Mouse (Mus musculus) MEL (cell line): Measurements from ENCODE around the gene Krtap19-4. TPM values are rescaled to one million over a fixed set of nuclear protein-coding genes. Genes with fewer than 3 reads are reported as not detected.

ENCODE experiments used
- DNase-seq: peaks from one replicate; pipeline ENCODE4 v3.0.0; 2011; ENCODE audit warnings: low read depth, low spot score
- H3K27ac ChIP-seq: 2 replicates; pipeline ENCODE4 v1.5.1; 2012; ENCODE audit warnings: low read depth, mild to moderate bottlenecking, control low read depth, low read length, moderate library complexity; ENCODE audit not compliant: control insufficient read depth
- H3K27me3 ChIP-seq, 2 experiments: fragments of 150-350 bp in 1 of 2; sonication (generic) in 1 of 2; 2 replicates each; pipeline ENCODE4 v1.6.1; 2012; ENCODE audit warnings: low read length in 2 of 2, mild to moderate bottlenecking in 2 of 2, improper control_type of control experiment in 1 of 2, moderate library complexity in 1 of 2; ENCODE audit not compliant: insufficient read depth in 2 of 2, control insufficient read depth in 1 of 2
- H3K36me3 ChIP-seq, 2 experiments: 2 replicates each; pipeline ENCODE4 v1.6.1; 2012 to 2014; ENCODE audit warnings: low read length in 2 of 2, improper control_type of control experiment in 1 of 2, inconsistent platforms in 1 of 2, mild to moderate bottlenecking in 1 of 2; ENCODE audit not compliant: insufficient read depth in 2 of 2, control insufficient read depth in 1 of 2
- H3K4me1 ChIP-seq, 2 experiments: fragments of 150-350 bp in 1 of 2; sonication (generic) in 1 of 2; 2 replicates each; pipeline ENCODE4 v1.6.1; 2012; ENCODE audit warnings: low read length in 2 of 2, improper control_type of control experiment in 1 of 2, mild to moderate bottlenecking in 1 of 2; ENCODE audit not compliant: insufficient read depth in 2 of 2, control insufficient read depth in 1 of 2
- H3K4me3 ChIP-seq, 2 experiments: fragments of 150-350 bp in 1 of 2; sonication (generic) in 1 of 2; 2 replicates each; pipeline ENCODE4 v1.5.1; 2012; ENCODE audit warnings: low read depth in 2 of 2, low read length in 2 of 2, mild to moderate bottlenecking in 2 of 2, moderate library complexity in 2 of 2, control low read depth in 1 of 2, improper control_type of control experiment in 1 of 2; ENCODE audit not compliant: control insufficient read depth in 1 of 2, insufficient read depth in 1 of 2
- H3K79me2 ChIP-seq: 2 replicates; pipeline ENCODE4 v1.6.1; 2012; ENCODE audit warnings: mild to moderate bottlenecking, low read length, moderate library complexity; ENCODE audit not compliant: control insufficient read depth, poor library complexity, insufficient read depth
- H3K9ac ChIP-seq: 2 replicates; pipeline ENCODE4 v1.6.1; 2012; ENCODE audit warnings: low read depth, mild to moderate bottlenecking, control low read depth, low read length, moderate library complexity; ENCODE audit not compliant: control insufficient read depth, poor library complexity, severe bottlenecking
- H3K9me3 ChIP-seq: fragments of 150-350 bp; sonication (generic); replicated peaks from 2 replicates; pipeline ENCODE4 v1.6.1; 2012; ENCODE audit warnings: mild to moderate bottlenecking, low read length, improper control_type of control experiment, moderate library complexity; ENCODE audit not compliant: insufficient read depth
- CHD1 ChIP-seq: IDR thresholded peaks from 2 replicates; pipeline ENCODE4 v1.6.1; 2012; ENCODE audit warnings: low read depth, mild to moderate bottlenecking, inconsistent platforms, low read length, improper control_type of control experiment
- CTCF ChIP-seq, 3 experiments: IDR thresholded peaks in 2 of 3; conservative IDR thresholded peaks in 1 of 3; 2 replicates each; pipeline ENCODE4 v1.5.1; 2011 to 2012; ENCODE audit warnings: low read length in 3 of 3, low read depth in 2 of 3, mild to moderate bottlenecking in 2 of 3, improper control_type of control experiment in 1 of 3, inconsistent platforms in 1 of 3, mixed read lengths in 1 of 3, moderate library complexity in 1 of 3; ENCODE audit not compliant: control insufficient read depth in 1 of 3, insufficient read depth in 1 of 3, poor library complexity in 1 of 3, severe bottlenecking in 1 of 3
- RCOR1 ChIP-seq: IDR thresholded peaks from 2 replicates; pipeline ENCODE4 v1.6.1; 2012; ENCODE audit warnings: low read depth, mild to moderate bottlenecking, inconsistent platforms, low read length, improper control_type of control experiment
- ZNF384 ChIP-seq: IDR thresholded peaks from 2 replicates; pipeline ENCODE4 v1.6.1; 2012; ENCODE audit warnings: low read depth, mild to moderate bottlenecking, inconsistent platforms, low read length, improper control_type of control experiment
- polyA plus RNA-seq, 2 experiments: library from polyadenylated mRNA; stranded (reverse) in 1 of 2; unstranded in 1 of 2; fragments of >175 nt in 1 of 2; fragments of >200 nt in 1 of 2; gene quantifications; 2 replicates each; pipeline versions ENCODE4 v1.2.1 to v1.2.4; 2012; ENCODE audit warnings: low replicate concordance in 2 of 2, low read depth in 1 of 2; ENCODE audit not compliant: insufficient read length in 2 of 2, insufficient read depth in 1 of 2, missing spikeins in 1 of 2
- total RNA-seq: library from RNA; depleted of rRNA; stranded (reverse); fragments of 300-350 nt; gene quantifications from 2 replicates; pipeline ENCODE4 v1.2.3, GENCODE M21; 2012; rRNA removed

The Krtap19-4 gene
- total and polyA plus RNA-seq, 3 experiments: not detected

DNA sequence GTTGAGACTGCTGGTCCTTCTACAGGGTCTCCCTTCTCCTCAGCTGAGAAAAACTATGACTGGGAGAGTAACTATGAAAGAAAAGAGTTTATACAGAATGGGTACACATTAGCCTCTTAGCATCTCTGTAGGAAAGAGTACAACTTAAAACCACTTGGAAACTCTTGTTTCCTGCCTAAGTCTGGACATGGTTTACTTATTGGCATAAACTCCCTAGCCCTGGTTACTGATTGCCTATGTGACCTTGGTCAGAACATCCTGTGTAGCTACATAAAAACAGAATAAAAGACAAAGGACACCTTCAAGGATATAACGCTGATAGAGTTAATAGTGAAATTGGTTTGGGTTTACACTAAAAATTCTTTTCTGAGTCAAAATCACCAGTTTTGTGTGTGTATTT lies 37.5 kb downstream of the Krtap19-4 start:
- no peak for DNase-seq
- TF ChIP-seq RCOR1 (no peak), CTCF (IDR thresholded peaks at IDR 0.05 in 2 of 3, conservative IDR thresholded peaks at IDR 0.05 in 1 of 3; ENCODE audit: control insufficient read depth in 1 of 3, insufficient read depth in 1 of 3, low read depth in 2 of 3, low read length in 3 of 3, poor library complexity in 1 of 3, severe bottlenecking in 1 of 3) (no peak), CHD1 (no peak), ZNF384 (no peak)
- Histone ChIP-seq H3K27me3 (no peaks in the 10 kb centered on the region), H3K27ac (no peak overlapping the region), H3K79me2 (no peaks in the 10 kb centered on the region), H3K4me1 (no peaks in the 10 kb centered on the region), H3K9me3 (no peaks in the 10 kb centered on the region), H3K36me3 (no peaks in the 10 kb centered on the region), H3K4me3 (no peak overlapping the region), H3K9ac (no peak overlapping the region)

Other genes starting within 250 kb of the Krtap19-4 start
- not detected in 2 replicates for gene Krtap26-1, start 237.3 kb downstream of the Krtap19-4 start, total RNA-seq
- gene Krtap26-1, start 237.3 kb downstream of the Krtap19-4 start, polyA plus RNA-seq: not detected
- not detected in 2 replicates for gene Krtap27-1, start 213.4 kb downstream of the Krtap19-4 start, total RNA-seq
- gene Krtap27-1, start 213.4 kb downstream of the Krtap19-4 start, polyA plus RNA-seq: not detected
- gene 2310061N02Rik, start 177.1 kb downstream of the Krtap19-4 start, total RNA-seq: not detected in 2 replicates
- gene 2310061N02Rik, start 177.1 kb downstream of the Krtap19-4 start, polyA plus RNA-seq: not detected
- gene Krtap13-1, start 156.2 kb downstream of the Krtap19-4 start, total RNA-seq: not detected in 2 replicates
- gene Krtap13-1, start 156.2 kb downstream of the Krtap19-4 start, polyA plus RNA-seq: not detected
- not detected in 2 replicates for gene Krtap13, start 133.5 kb downstream of the Krtap19-4 start, total RNA-seq
- not detected for gene Krtap13, start 133.5 kb downstream of the Krtap19-4 start, polyA plus RNA-seq
- not detected in 2 replicates for gene 2310034C09Rik, start 126.2 kb downstream of the Krtap19-4 start, total RNA-seq
- not detected for gene 2310034C09Rik, start 126.2 kb downstream of the Krtap19-4 start, polyA plus RNA-seq
- not detected in 2 replicates for gene 2310057N15Rik, start 110.9 kb downstream of the Krtap19-4 start, total RNA-seq
- gene 2310057N15Rik, start 110.9 kb downstream of the Krtap19-4 start, polyA plus RNA-seq: not detected
- not detected in 2 replicates for gene Gm5965, start 107.2 kb downstream of the Krtap19-4 start, total RNA-seq
- not detected for gene Gm5965, start 107.2 kb downstream of the Krtap19-4 start, polyA plus RNA-seq
- not detected in 2 replicates for gene Gm20741, start 72.9 kb downstream of the Krtap19-4 start, total RNA-seq
- not detected for gene Gm20741, start 72.9 kb downstream of the Krtap19-4 start, polyA plus RNA-seq
- gene Krtap15, start 64.9 kb downstream of the Krtap19-4 start, total RNA-seq: not detected in 2 replicates
- not detected for gene Krtap15, start 64.9 kb downstream of the Krtap19-4 start, polyA plus RNA-seq
- gene Krtap14, start 58.9 kb downstream of the Krtap19-4 start, total RNA-seq: not detected in 2 replicates
- gene Krtap14, start 58.9 kb downstream of the Krtap19-4 start, polyA plus RNA-seq: not detected
- gene Krtap19-1, start 15.7 kb downstream of the Krtap19-4 start, total RNA-seq: not detected in 2 replicates
- not detected for gene Krtap19-1, start 15.7 kb downstream of the Krtap19-4 start, polyA plus RNA-seq
- gene Krtap19-2, start 10.8 kb downstream of the Krtap19-4 start, total RNA-seq: not detected in 2 replicates
- not detected for gene Krtap19-2, start 10.8 kb downstream of the Krtap19-4 start, polyA plus RNA-seq
- gene Krtap19-3, start 7.1 kb downstream of the Krtap19-4 start, total RNA-seq: not detected in 2 replicates
- not detected for gene Krtap19-3, start 7.1 kb downstream of the Krtap19-4 start, polyA plus RNA-seq
- gene Krtap19-5, start 11.4 kb upstream of the Krtap19-4 start, total RNA-seq: not detected in 2 replicates
- not detected for gene Krtap19-5, start 11.4 kb upstream of the Krtap19-4 start, polyA plus RNA-seq
- not detected in 2 replicates for gene Krtap19-9b, start 47.2 kb upstream of the Krtap19-4 start, total RNA-seq
- not detected for gene Krtap19-9b, start 47.2 kb upstream of the Krtap19-4 start, polyA plus RNA-seq
- not detected in 2 replicates for gene Krtap16-3, start 77.8 kb upstream of the Krtap19-4 start, total RNA-seq
- not detected for gene Krtap16-3, start 77.8 kb upstream of the Krtap19-4 start, polyA plus RNA-seq
- not detected in 2 replicates for gene Krtap22-2, start 125.7 kb upstream of the Krtap19-4 start, total RNA-seq
- not detected for gene Krtap22-2, start 125.7 kb upstream of the Krtap19-4 start, polyA plus RNA-seq
- not detected in 2 replicates for gene Gm10229, start 130.2 kb upstream of the Krtap19-4 start, total RNA-seq
- gene Gm10229, start 130.2 kb upstream of the Krtap19-4 start, polyA plus RNA-seq: not detected
- gene Krtap6-1, start 146.6 kb upstream of the Krtap19-4 start, total RNA-seq: not detected in 2 replicates
- gene Krtap6-1, start 146.6 kb upstream of the Krtap19-4 start, polyA plus RNA-seq: not detected
- gene Gm10228, start 156.4 kb upstream of the Krtap19-4 start, total RNA-seq: not detected in 2 replicates
- gene Gm10228, start 156.4 kb upstream of the Krtap19-4 start, polyA plus RNA-seq: not detected
- gene Krtap6-5, start 162.8 kb upstream of the Krtap19-4 start, total RNA-seq: not detected in 2 replicates
- not detected for gene Krtap6-5, start 162.8 kb upstream of the Krtap19-4 start, polyA plus RNA-seq
- not detected in 2 replicates for gene 1110025L11Rik, start 178.9 kb upstream of the Krtap19-4 start, total RNA-seq
- not detected for gene 1110025L11Rik, start 178.9 kb upstream of the Krtap19-4 start, polyA plus RNA-seq
- gene Krtap6-3, start 198.9 kb upstream of the Krtap19-4 start, total RNA-seq: not detected in 2 replicates
- gene Krtap6-3, start 198.9 kb upstream of the Krtap19-4 start, polyA plus RNA-seq: not detected